Mouse (Mus musculus) hindbrain, embryonic 15.5 days (tissue): Measurements from ENCODE around the gene Spink2. TPM values are rescaled to one million over a fixed set of nuclear protein-coding genes. Genes with fewer than 3 reads are reported as not detected.
"Not testable (repeated sequence)": the region's sequence is repeated elsewhere in the genome, so short reads cannot be mapped to it uniquely, and the experiment has no call there.

ENCODE experiments used
- ATAC-seq: fragments of 200-750 bp; cut with Nextera tagmentation; 2 replicates; pipeline ENCODE4 v1.8.0; 2017; ENCODE audit warnings: low read depth, moderate number of reproducible peaks, moderate TSS enrichment; ENCODE audit not compliant: low FRiP score
- H3K27ac ChIP-seq: fragments of 300-500 bp; sonication (generic); replicated peaks from 2 replicates; pipeline ENCODE4 v1.5.1; 2015; ENCODE audit warnings: mild to moderate bottlenecking, inconsistent platforms
- H3K27me3 ChIP-seq: fragments of 300-500 bp; sonication (generic); 2 replicates; pipeline ENCODE4 v1.6.1; 2015; ENCODE audit warnings: control low read depth, inconsistent platforms
- H3K36me3 ChIP-seq: fragments of 300-500 bp; sonication (generic); 2 replicates; pipeline ENCODE4 v1.6.1; 2015; ENCODE audit warnings: control low read depth, inconsistent platforms
- H3K4me1 ChIP-seq: fragments of 300-500 bp; sonication (generic); replicated peaks from 2 replicates; pipeline ENCODE4 v1.6.1; 2015; ENCODE audit warnings: control low read depth, inconsistent platforms
- H3K4me2 ChIP-seq: fragments of 300-500 bp; sonication (generic); 2 replicates; pipeline ENCODE4 v1.6.1; 2015; ENCODE audit warnings: moderate library complexity, mild to moderate bottlenecking, inconsistent platforms
- H3K4me3 ChIP-seq: fragments of 300-500 bp; sonication (generic); 2 replicates; pipeline ENCODE4 v1.5.1; 2015; ENCODE audit warnings: mild to moderate bottlenecking, inconsistent platforms
- H3K9ac ChIP-seq: fragments of 300-500 bp; sonication (generic); 2 replicates; pipeline ENCODE4 v1.6.1; 2015; ENCODE audit warnings: inconsistent platforms
- H3K9me3 ChIP-seq: fragments of 300-500 bp; sonication (generic); 2 replicates; pipeline ENCODE4 v1.6.1; 2016; ENCODE audit warnings: control low read depth, inconsistent platforms
- WGBS: fragments of 180-500 bp; shearing (Covaris S2); methylation state at CpG from one replicate; pipeline ENCODE4 v1.1.7; 2015; 5-methylcytosine and 5-hydroxymethylcytosine counted together
- polyA plus RNA-seq: library from polyadenylated mRNA; unstranded; fragments of >200 nt; fragmentation: Nextera tagmentation; extraction: Ambion mirVana; gene quantifications from 2 replicates; pipeline ENCODE4 v1.2.1, GENCODE M21; 2015

The Spink2 gene
- polyA plus RNA-seq, 1 experiment from 2014 or later, result 1.3 TPM

- Histone ChIP-seq H3K27me3 (no peaks in the 10 kb centered on the region), H3K36me3 (no peaks in the 10 kb centered on the region), H3K4me3 (no peak overlapping the region), H3K9me3 (no peaks in the 10 kb centered on the region), H3K27ac (no peak overlapping the region), H3K9ac (no peak overlapping the region), H3K4me1 (no peaks in the 10 kb centered on the region), H3K4me2 (no peak overlapping the region)
- no peak for ATAC-seq
- 57% methylated on average over 2 of the region's 2 CpGs for WGBS
Measured at GRCm38 (mm10) chr5:77237104-77237503, 25.8 kb upstream of the Spink2 start.

GRCm38 (mm10) chr5:77234921-77235320 is 23.6 kb upstream of the Spink2 start:
- WGBS, result 26% methylated on average over 3 of the region's 3 CpGs
- no peak overlapping the region for H3K9ac ChIP-seq
- H3K4me1 ChIP-seq, result no peaks in the 10 kb centered on the region
- no peak overlapping the region for H3K4me2 ChIP-seq
- H3K4me3 ChIP-seq, result no peak overlapping the region
- ATAC-seq, result no peak
- no peaks in the 10 kb centered on the region for H3K27me3 ChIP-seq
- H3K9me3 ChIP-seq, result no peaks in the 10 kb centered on the region
- no peaks in the 10 kb centered on the region for H3K36me3 ChIP-seq
- no peak overlapping the region for H3K27ac ChIP-seq

GRCm38 (mm10) chr5:77231863-77232262 is 20.6 kb upstream of the Spink2 start:
- not testable (repeated sequence) for H3K9ac ChIP-seq, H3K4me3 ChIP-seq, H3K36me3 ChIP-seq, H3K4me1 ChIP-seq, H3K27ac ChIP-seq, H3K27me3 ChIP-seq, H3K9me3 ChIP-seq, ATAC-seq, H3K4me2 ChIP-seq
- 96% methylated on average over 4 of the region's 4 CpGs for WGBS

- Histone ChIP-seq H3K4me1 (no peaks in the 10 kb centered on the region), H3K9ac (no peak overlapping the region), H3K4me3 (no peak overlapping the region), H3K36me3 (no peaks in the 10 kb centered on the region), H3K27me3 (no peaks in the 10 kb centered on the region), H3K4me2 (no peak overlapping the region), H3K27ac (no peak overlapping the region), H3K9me3 (no peaks in the 10 kb centered on the region)
- WGBS, result 25% methylated on average over 1 of the region's 1 CpGs
- no peak for ATAC-seq
Measured at GRCm38 (mm10) chr5:77228986-77229385, 17.7 kb upstream of the Spink2 start.

- no peak overlapping the region for H3K4me2 ChIP-seq
- ATAC-seq, result no peak
- H3K4me1 ChIP-seq, result no peaks in the 10 kb centered on the region
- no peaks in the 10 kb centered on the region for H3K36me3 ChIP-seq
- H3K9me3 ChIP-seq, result no peaks in the 10 kb centered on the region
- H3K9ac ChIP-seq, result no peak overlapping the region
- no peaks in the 10 kb centered on the region for H3K27me3 ChIP-seq
- WGBS, result 78% methylated on average over 11 of the region's 11 CpGs
- H3K4me3 ChIP-seq, result no peak overlapping the region
- no peak overlapping the region for H3K27ac ChIP-seq
Measured at GRCm38 (mm10) chr5:77223043-77223975, 12.0 kb upstream of the Spink2 start.

GRCm38 (mm10) chr5:77217724-77218123 is 6.5 kb upstream of the Spink2 start:
- Histone ChIP-seq H3K36me3 (no peaks in the 10 kb centered on the region), H3K4me3 (no peak overlapping the region), H3K27ac (no peak overlapping the region), H3K4me1 (no peaks in the 10 kb centered on the region), H3K27me3 (no peaks in the 10 kb centered on the region), H3K9ac (no peak overlapping the region), H3K9me3 (no peaks in the 10 kb centered on the region), H3K4me2 (no peak overlapping the region)
- 5% methylated on average over 2 of the region's 2 CpGs for WGBS
- 0 out of 2 replicates have a peak, but pooled peaks have one; percentile 34 for ATAC-seq

GRCm38 (mm10) chr5:77217211-77217610 is 5.9 kb upstream of the Spink2 start:
- no peaks in the 10 kb centered on the region for H3K36me3 ChIP-seq
- H3K27me3 ChIP-seq, result no peaks in the 10 kb centered on the region
- H3K4me2 ChIP-seq, result 0 out of 2 replicates have a peak overlapping the region, but pooled peaks have one; percentile 24
- ATAC-seq, result no peak
- no peak overlapping the region for H3K27ac ChIP-seq
- H3K9me3 ChIP-seq, result no peaks in the 10 kb centered on the region
- no peak overlapping the region for H3K4me3 ChIP-seq
- no peaks in the 10 kb centered on the region for H3K4me1 ChIP-seq
- WGBS, result 12% methylated on average over 9 of the region's 9 CpGs
- H3K9ac ChIP-seq, result no peak overlapping the region

- no peak for ATAC-seq
- Histone ChIP-seq H3K27me3 (no peaks in the 10 kb centered on the region), H3K4me3 (no peak overlapping the region), H3K9ac (no peak overlapping the region), H3K36me3 (no peaks in the 10 kb centered on the region), H3K9me3 (no peaks in the 10 kb centered on the region), H3K27ac (no peak overlapping the region), H3K4me2 (no peak overlapping the region), H3K4me1 (peaks cover 2% of the 10 kb centered on the region; the same call in 1 of the 2 replicates)
- 55% methylated on average over 11 of the region's 11 CpGs for WGBS
Measured at GRCm38 (mm10) chr5:77206134-77206533, 5.1 kb downstream of the Spink2 start.

- Histone ChIP-seq H3K36me3 (no peaks in the 10 kb centered on the region), H3K4me1 (no peaks in the 10 kb centered on the region), H3K9me3 (no peaks in the 10 kb centered on the region), H3K27me3 (no peaks in the 10 kb centered on the region), H3K27ac (no peak overlapping the region), H3K4me3 (no peak overlapping the region), H3K4me2 (no peak overlapping the region), H3K9ac (no peak overlapping the region)
- no peak for ATAC-seq
Measured at GRCm38 (mm10) chr5:77202238-77202637, 9.0 kb downstream of the Spink2 start.

GRCm38 (mm10) chr5:77200695-77201094 is 10.6 kb downstream of the Spink2 start:
- Histone ChIP-seq H3K27me3 (no peaks in the 10 kb centered on the region), H3K27ac (no peak overlapping the region), H3K9ac (no peak overlapping the region), H3K9me3 (no peaks in the 10 kb centered on the region), H3K4me2 (no peak overlapping the region), H3K4me3 (no peak overlapping the region), H3K4me1 (no peaks in the 10 kb centered on the region), H3K36me3 (no peaks in the 10 kb centered on the region)
- ATAC-seq, result no peak
- 84% methylated on average over 4 of the region's 4 CpGs for WGBS

- Histone ChIP-seq H3K4me2 (no peak overlapping the region), H3K9me3 (no peaks in the 10 kb centered on the region), H3K27ac (no peak overlapping the region), H3K27me3 (no peaks in the 10 kb centered on the region), H3K9ac (no peak overlapping the region), H3K4me1 (no peaks in the 10 kb centered on the region), H3K36me3 (no peaks in the 10 kb centered on the region), H3K4me3 (no peak overlapping the region)
- WGBS, result 41% methylated on average over 3 of the region's 3 CpGs
- no peak for ATAC-seq
Measured at GRCm38 (mm10) chr5:77193951-77194350, 17.3 kb downstream of the Spink2 start.

- Histone ChIP-seq H3K4me2 (no peak overlapping the region), H3K9me3 (no peaks in the 10 kb centered on the region), H3K4me1 (no peaks in the 10 kb centered on the region), H3K27ac (no peak overlapping the region), H3K27me3 (no peaks in the 10 kb centered on the region), H3K9ac (no peak overlapping the region), H3K4me3 (no peak overlapping the region), H3K36me3 (no peaks in the 10 kb centered on the region)
- WGBS, result 79% methylated on average over 4 of the region's 4 CpGs
- no peak for ATAC-seq
Measured at GRCm38 (mm10) chr5:77193266-77193665, 18.0 kb downstream of the Spink2 start.
